Mouse (Mus musculus) cerebellum, adult 9-11 months (tissue): Measurements from ENCODE around the gene Klk13.

Experiments used
- DNase-seq: peaks from one replicate; pipeline ENCODE4 v3.0.0; 2022

Klk13 gene

GRCm38 (mm10) chr7:43772901-43773300 lies 60.5 kb downstream of the Klk13 start:
- no peak for DNase-seq

- no peak for DNase-seq
Measured at GRCm38 (mm10) chr7:43774364-43774763, 62.0 kb downstream of the Klk13 start, which contains the start of gene Klk11. Gene Klk11, plus strand, starts transcription at chr7:43774604.

- no peak for DNase-seq
Measured at GRCm38 (mm10) chr7:43774802-43775201, 62.4 kb downstream of the Klk13 start.

- DNase-seq, result no peak
Measured at GRCm38 (mm10) chr7:43775311-43776057, 63.1 kb downstream of the Klk13 start.

- DNase-seq, result no peak
Measured at GRCm38 (mm10) chr7:43776506-43776905, 64.1 kb downstream of the Klk13 start.
